In the genomic region with DNA sequence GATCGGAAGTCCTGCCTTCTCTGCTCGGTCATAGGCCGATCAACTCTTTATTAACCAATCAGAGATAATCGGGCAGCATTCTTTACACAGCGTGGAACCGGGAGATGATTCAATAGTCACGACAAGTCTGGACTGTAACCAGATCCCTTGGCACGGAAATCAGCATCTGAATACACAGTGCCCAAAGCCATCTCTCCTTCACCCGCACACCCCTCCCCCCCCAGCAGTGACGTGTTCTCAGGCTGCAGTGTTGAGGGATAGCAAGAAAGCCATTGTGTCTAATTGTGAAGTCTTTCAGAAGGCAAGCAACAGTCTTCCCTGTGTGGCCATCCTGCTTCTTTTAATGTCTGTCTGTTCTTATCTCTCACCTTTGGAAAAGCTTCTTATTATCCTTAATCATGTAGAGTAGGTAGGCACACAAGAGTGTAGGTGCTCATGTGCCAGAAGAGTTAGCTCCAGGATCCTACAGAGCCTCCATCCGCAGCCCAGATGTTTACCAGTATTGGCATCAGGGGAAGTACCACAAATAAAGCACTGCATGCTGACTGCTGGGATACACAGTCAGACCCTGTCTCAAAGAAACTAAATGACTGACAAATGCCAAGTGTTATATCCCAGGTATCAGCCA, we compare ENCODE assay signal across 1 mouse cellular context.
TF ChIP-seq lines count a peak whose summit lies in the region.

No protein-coding gene starts in this region.

TF ChIP-seq in C2C12, 6 proteins besides CTCF, POLR2A, EP300 and RAD21:
- TF ChIP-seq MYOD1 (IDR thresholded peaks at IDR 0.05; ENCODE audit: control insufficient read depth, insufficient read length, low read depth) (no peak), MYOG (IDR thresholded peaks at IDR 0.05; ENCODE audit: control insufficient read depth, extremely low read depth, insufficient read length) (no peak), MAX (IDR thresholded peaks at IDR 0.05) (no peak), USF1 (IDR thresholded peaks at IDR 0.05; ENCODE audit: low read depth) (no peak), CEBPB (IDR thresholded peaks at IDR 0.05; ENCODE audit: low read depth) (no peak)
TF ChIP-seq in C2C12: peak in this region for 0.
